Mouse (Mus musculus) E14TG2a.4 (cell line): Measurements from ENCODE around the gene Myrip.

ENCODE experiments used
- H3K27me3 ChIP-seq: 2 replicates; pipeline ENCODE4 v1.6.1; 2014; ENCODE audit warnings: low read length, control low read depth; ENCODE audit not compliant: insufficient read depth
- H3K36me3 ChIP-seq: 2 replicates; pipeline ENCODE4 v1.6.1; 2014; ENCODE audit warnings: low read length, control low read depth; ENCODE audit not compliant: insufficient read depth
- H3K4me1 ChIP-seq: replicated peaks from 2 replicates; pipeline ENCODE4 v1.6.1; 2014; ENCODE audit warnings: low read depth, low read length, control low read depth
- H3K4me3 ChIP-seq: replicated peaks from 2 replicates; pipeline ENCODE4 v1.5.1; 2014; ENCODE audit warnings: mild to moderate bottlenecking, low read length
- H3K9me3 ChIP-seq: 2 replicates; pipeline ENCODE4 v1.6.1; 2014; ENCODE audit warnings: low read length, control low read depth
- CTCF ChIP-seq: conservative IDR thresholded peaks from 2 replicates; pipeline ENCODE4 v1.5.1; 2014; ENCODE audit warnings: low read length
- NANOG ChIP-seq: IDR thresholded peaks from 2 replicates; pipeline ENCODE4 v1.6.1; 2014; ENCODE audit warnings: borderline replicate concordance, low read length, mixed read lengths
- POU5F1 ChIP-seq: IDR thresholded peaks from 2 replicates; pipeline ENCODE4 v1.6.1; 2014; ENCODE audit warnings: low read length, borderline replicate concordance

The Myrip gene

GRCm38 (mm10) chr9:120415504-120415903 is 114.2 kb downstream of the Myrip start:
- Histone ChIP-seq H3K36me3 (no peaks in the 10 kb centered on the region), H3K4me1 (no peaks in the 10 kb centered on the region), H3K4me3 (no peak overlapping the region), H3K9me3 (no peaks in the 10 kb centered on the region), H3K27me3 (peaks cover 2% of the 10 kb centered on the region)
- TF ChIP-seq CTCF (peak; percentile 84), NANOG (no peak), POU5F1 (no peak)

DNA sequence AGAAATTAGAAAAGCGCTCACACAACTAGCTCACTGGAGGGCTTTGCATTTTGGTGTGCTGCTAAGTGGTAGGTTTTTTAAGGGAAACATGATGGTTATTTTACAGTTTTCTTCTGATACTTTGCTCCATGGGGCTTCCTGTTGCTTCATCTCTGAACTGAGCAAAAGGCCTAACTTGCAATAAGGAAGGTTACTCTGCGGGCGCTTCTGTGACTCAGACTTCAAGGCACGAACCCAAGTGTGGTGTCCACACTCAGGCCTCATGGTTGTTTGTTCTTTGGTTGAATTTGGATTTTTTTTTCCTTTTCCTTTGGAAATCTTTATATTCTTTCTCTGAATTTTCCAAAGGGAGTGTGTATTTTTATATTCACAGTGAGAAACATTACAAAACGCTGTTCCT is 114.8 kb downstream of the Myrip start:
- H3K9me3 ChIP-seq = no peaks in the 10 kb centered on the region
- peaks cover 2% of the 10 kb centered on the region for H3K27me3 ChIP-seq
- no peaks in the 10 kb centered on the region for H3K4me1 ChIP-seq
- H3K4me3 ChIP-seq = no peak overlapping the region
- no peak for TF ChIP-seq NANOG
- TF ChIP-seq POU5F1 = no peak
- no peak for TF ChIP-seq CTCF
- H3K36me3 ChIP-seq = no peaks in the 10 kb centered on the region

- Histone ChIP-seq H3K36me3 (no peaks in the 10 kb centered on the region), H3K27me3 (peaks cover under 1% of the 10 kb centered on the region), H3K9me3 (no peaks in the 10 kb centered on the region), H3K4me3 (no peak overlapping the region), H3K4me1 (no peaks in the 10 kb centered on the region)
- TF ChIP-seq POU5F1 (no peak), NANOG (no peak), CTCF (no peak)
Observed at GRCm38 (mm10) chr9:120416729-120417128, 115.4 kb downstream of the Myrip start.

DNA sequence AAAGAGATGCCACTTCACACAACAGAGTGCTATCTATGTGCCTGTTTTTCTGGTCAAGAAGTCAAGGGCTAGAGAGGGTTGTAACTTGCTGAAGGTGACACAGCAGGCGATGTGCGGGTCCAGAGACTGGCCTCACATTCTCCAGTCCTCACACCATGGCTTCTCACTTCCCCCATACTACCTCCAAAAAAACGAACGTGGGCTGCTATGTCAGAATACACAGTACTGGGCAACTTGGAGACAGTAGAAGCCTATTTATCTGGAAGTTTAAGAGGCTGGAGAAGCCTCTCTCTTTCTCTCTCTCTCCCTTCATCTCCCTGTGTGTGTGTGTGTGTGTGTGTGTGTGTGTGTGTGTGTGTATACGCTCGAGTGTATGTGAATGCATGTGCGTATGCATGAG is 117.3 kb downstream of the Myrip start:
- TF ChIP-seq POU5F1 = no peak
- no peak for TF ChIP-seq CTCF
- TF ChIP-seq NANOG = no peak
- Histone ChIP-seq H3K27me3 (no peaks in the 10 kb centered on the region; the same call in 1 of the 2 replicates), H3K4me3 (no peak overlapping the region), H3K4me1 (no peaks in the 10 kb centered on the region), H3K36me3 (no peaks in the 10 kb centered on the region), H3K9me3 (no peaks in the 10 kb centered on the region)

GRCm38 (mm10) chr9:120424567-120424966 is 123.3 kb downstream of the Myrip start:
- Histone ChIP-seq H3K27me3 (no peaks in the 10 kb centered on the region; the same call in 1 of the 2 replicates), H3K4me1 (no peaks in the 10 kb centered on the region), H3K36me3 (no peaks in the 10 kb centered on the region), H3K9me3 (no peaks in the 10 kb centered on the region), H3K4me3 (no peak overlapping the region)
- TF ChIP-seq NANOG (no peak), CTCF (no peak), POU5F1 (no peak)

DNA sequence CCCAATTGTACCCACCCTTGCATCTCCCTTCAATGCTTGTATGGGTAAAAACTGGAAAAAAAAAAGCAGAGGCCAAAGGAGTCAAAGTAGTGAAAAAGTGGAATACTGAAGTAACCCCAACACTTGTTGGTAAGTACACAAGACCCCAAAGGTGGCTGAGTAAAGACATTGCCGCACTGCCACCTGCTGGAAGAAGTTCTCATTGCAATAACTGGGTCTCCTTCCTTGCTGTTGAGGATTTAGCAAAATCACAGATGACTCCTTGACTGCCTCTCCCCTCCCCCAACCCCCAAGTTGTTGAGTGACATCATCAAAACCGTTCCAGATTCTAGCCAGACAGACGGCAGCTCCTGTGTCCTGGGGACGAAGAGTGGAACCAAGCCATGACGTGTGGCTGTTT is 124.5 kb downstream of the Myrip start:
- no peak overlapping the region for H3K4me3 ChIP-seq
- H3K27me3 ChIP-seq = peaks cover 4% of the 10 kb centered on the region; the same call in 1 of the 2 replicates
- H3K36me3 ChIP-seq = no peaks in the 10 kb centered on the region
- TF ChIP-seq NANOG (no peak), CTCF (peak; percentile 63), POU5F1 (no peak)
- H3K9me3 ChIP-seq = no peaks in the 10 kb centered on the region
- H3K4me1 ChIP-seq = no peaks in the 10 kb centered on the region

DNA sequence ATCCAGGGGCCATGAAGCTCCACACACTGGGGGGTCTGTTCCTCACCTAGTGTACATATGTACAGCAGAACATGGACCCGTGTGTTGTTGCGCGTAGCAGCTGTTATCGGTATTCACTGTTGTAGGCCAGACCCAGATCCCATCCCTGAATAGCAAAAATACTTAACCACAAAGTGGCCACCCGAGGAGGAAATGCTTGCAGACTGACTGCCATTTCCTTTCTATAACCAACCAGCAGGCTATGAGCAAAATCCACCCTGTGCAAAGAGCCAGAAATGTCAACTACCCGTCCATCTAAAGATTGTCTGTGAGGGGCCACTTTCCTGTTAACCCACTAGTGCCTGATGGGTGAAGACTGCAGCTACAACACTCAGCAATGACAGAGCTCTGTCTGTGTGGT is 126.9 kb downstream of the Myrip start:
- H3K4me3 ChIP-seq = no peak overlapping the region
- H3K9me3 ChIP-seq = no peaks in the 10 kb centered on the region
- no peaks in the 10 kb centered on the region for H3K36me3 ChIP-seq
- TF ChIP-seq POU5F1 (no peak), CTCF (no peak)
- H3K27me3 ChIP-seq = peaks cover 21% of the 10 kb centered on the region
- peaks cover 8% of the 10 kb centered on the region; the same call in 1 of the 2 replicates for H3K4me1 ChIP-seq

GRCm38 (mm10) chr9:120433747-120434146 is 132.4 kb downstream of the Myrip start:
- peaks cover 22% of the 10 kb centered on the region for H3K4me1 ChIP-seq
- H3K4me3 ChIP-seq = no peak overlapping the region
- peaks cover 2% of the 10 kb centered on the region; the same call in 1 of the 2 replicates for H3K9me3 ChIP-seq
- peak; percentile 95 for TF ChIP-seq CTCF
- TF ChIP-seq NANOG = no peak
- no peaks in the 10 kb centered on the region for H3K36me3 ChIP-seq
- peaks cover 21% of the 10 kb centered on the region for H3K27me3 ChIP-seq

GRCm38 (mm10) chr9:120435841-120436240 is 134.5 kb downstream of the Myrip start:
- no peak overlapping the region for H3K4me3 ChIP-seq
- H3K27me3 ChIP-seq = peaks cover 17% of the 10 kb centered on the region
- no peaks in the 10 kb centered on the region for H3K36me3 ChIP-seq
- peaks cover 22% of the 10 kb centered on the region for H3K4me1 ChIP-seq
- TF ChIP-seq POU5F1 = no peak
- TF ChIP-seq NANOG = no peak
- no peak for TF ChIP-seq CTCF
- H3K9me3 ChIP-seq = peaks cover 6% of the 10 kb centered on the region
